Mouse (Mus musculus) liver, postnatal 0 days (tissue): ENCODE measurements around the gene Actr8.

Source experiments
- CTCF ChIP-seq: sonication (generic); IDR thresholded peaks from 2 replicates; pipeline ENCODE4 v1.5.1; 2016; ENCODE audit warnings: antibody characterized with exemption, low read depth
- EP300 ChIP-seq: IDR thresholded peaks from 2 replicates; pipeline ENCODE4 v1.6.1; 2016; ENCODE audit warnings: antibody characterized with exemption, low read depth, mild to moderate bottlenecking

- TF ChIP-seq CTCF: no peak
- TF ChIP-seq EP300: no peak
Observed at GRCm38 (mm10) chr14:30045239-30045638, 67.1 kb downstream of the Actr8 start.
